Mouse (Mus musculus) adrenal gland, adult 8-10 months (tissue): ENCODE results near the gene Cep131. TPM values are rescaled to one million over a fixed set of nuclear protein-coding genes. Genes with fewer than 3 reads are reported as not detected.
A peak's percentile ranks its signal among the peaks of the same experiment; 100 is the strongest.

ENCODE experiments used
- DNase-seq: peaks from one replicate; pipeline ENCODE4 v3.0.0; 2022
- total RNA-seq, 4 experiments: library from RNA; stranded (reverse); gene quantifications; 2 replicates each; pipeline ENCODE4 v1.2.4; 2022

Cep131 gene
- total RNA-seq, 4 experiments from 2014 or later, result 42.9 to 315 (median 94.5) TPM

DNA sequence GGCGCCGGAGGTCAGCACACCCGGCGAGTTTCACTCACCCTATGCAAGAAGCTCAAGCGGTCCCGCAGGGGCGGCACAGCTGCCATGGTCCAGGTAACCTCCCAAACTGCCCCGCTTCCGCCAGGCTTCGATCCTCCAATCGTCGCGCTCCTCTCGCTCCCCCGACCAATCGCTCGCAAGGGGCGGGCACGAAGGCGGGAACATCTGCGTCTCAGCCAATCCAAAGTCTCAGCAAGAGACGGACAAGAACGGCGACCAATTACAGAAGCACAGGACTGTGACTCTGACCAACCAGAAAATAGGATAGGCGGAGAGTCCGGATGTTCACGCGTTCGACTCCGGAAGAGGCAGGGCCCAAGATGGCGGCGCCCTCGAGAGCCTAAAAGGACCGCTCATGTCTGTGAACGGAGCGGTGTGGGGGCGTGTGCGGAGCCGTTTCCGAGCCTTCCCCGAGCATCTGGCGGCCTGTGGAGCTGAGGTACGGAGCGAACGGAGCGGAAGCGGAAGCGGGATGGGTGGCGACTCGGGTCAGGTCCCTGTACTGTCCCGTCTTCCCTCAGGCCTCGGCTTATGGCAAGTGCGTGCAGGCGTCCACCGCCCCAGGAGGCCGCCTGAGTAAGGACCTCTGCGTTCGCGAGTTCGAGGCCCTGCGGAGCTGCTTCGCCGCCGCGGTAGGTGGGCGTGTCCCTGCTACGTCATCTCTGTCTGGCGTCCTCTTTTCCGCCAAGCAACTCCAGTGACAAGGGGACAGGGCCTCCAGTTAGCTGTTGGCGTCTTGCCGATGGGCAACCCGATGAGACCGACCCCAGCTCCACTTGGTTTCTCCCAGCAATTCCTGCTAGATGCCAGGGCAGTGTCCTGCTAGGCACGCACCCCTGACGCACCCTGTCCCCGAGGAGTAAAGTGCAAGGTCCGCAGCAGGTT is 12.2 kb upstream of the Cep131 start, which contains the start of the genes Tepsin and Ndufaf8:
TSS of gene Tepsin (minus strand) at position 144 of the 924 bp plus-strand sequence.
TSS of gene Ndufaf8 (plus strand) at position 341 of the 924 bp plus-strand sequence.
- peak; percentile 99 for DNase-seq

DNA sequence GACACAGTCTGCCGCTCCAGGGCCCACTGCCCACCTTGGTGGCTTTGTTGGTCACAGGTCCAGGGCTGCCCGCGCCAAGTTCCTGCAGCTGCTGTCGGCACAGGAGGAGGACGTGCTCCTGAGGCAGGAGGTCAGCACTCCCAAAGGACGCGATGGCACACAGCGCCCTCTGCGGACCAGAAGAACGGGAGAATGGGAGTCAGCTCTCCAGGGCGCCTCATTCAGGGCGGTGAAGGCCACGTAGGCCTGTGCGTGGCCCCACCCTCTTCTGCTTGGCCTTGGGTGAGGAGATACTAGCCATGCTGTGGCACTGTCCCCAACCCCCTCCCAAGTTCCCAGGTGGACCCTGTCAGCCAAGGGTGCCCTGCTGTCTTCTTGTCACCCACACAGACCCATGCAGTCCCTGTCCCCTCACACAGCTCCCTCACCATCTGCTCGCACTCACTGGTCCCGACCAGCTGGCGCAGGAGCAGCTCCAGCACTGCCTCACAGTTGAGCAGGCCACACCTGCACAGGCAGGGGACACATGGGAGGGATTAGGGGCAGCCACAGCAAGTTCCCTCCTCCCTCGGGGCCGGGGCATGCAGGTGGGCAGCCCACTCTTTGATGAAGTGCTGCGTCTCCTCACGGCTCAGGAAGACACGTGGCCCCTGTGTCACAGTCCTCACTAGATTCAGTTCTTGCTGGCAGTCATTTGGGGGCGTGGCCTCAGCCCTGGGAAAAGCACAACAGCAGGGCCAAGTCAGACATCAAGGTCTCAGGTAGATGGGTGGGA is 6.4 kb upstream of the Cep131 start:
- peak; percentile 77 for DNase-seq

DNA sequence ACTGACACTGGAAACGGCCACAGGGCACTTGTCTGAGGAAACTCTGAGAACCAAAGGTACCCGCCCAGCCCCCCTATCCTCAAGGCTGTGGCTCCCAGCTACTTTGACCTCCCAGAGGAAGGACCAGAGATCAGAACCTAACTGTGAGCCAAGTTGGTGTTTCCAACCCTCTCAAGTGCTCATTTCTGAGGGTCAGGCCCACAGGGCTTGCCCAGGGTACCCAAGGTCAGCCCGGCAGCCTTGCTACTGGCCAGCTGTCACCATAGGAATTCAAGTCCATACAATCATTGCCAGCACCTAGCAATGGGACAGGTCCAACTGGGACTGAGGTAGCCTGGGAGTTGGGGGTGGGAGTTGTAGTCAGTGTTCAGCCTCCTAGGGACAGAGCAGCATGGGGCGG is 4.0 kb upstream of the Cep131 start:
- no peak for DNase-seq

DNA sequence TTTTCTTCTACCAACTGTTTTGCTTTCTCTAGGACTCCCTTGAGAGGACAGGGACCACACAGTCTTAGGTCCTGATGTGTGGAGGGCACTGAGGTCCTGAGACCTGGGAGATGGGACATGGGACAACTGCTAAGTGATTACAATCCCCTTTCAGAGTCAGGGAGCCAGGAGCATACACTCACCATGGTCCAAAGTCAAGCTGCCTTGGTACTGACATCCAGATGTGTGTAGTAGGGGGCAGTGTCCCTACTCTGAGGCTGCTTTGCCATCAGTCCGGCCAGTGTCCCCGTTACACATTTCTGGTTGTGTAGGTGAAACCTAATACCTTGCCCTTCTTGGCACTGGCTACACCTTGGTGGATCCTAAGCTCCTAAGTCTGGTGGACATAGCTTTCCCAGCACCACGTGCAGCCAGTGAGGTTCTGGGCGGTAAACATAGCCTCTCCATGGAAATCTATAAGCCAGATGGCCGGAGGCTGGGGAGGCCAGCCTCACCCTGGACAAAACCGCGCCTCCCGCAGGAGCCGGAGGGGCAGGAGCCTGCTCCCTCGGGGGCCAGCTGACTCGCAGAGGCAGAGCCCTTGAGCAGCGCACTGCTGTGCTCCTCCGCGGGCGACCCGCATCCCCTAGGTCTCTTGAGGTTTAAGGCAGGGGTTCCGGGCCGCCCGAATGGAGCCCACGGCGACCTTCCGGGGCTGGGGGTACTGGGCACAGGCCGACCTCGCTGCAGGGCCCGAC is 568 bp downstream of the Cep131 start:
- no peak for DNase-seq

DNA sequence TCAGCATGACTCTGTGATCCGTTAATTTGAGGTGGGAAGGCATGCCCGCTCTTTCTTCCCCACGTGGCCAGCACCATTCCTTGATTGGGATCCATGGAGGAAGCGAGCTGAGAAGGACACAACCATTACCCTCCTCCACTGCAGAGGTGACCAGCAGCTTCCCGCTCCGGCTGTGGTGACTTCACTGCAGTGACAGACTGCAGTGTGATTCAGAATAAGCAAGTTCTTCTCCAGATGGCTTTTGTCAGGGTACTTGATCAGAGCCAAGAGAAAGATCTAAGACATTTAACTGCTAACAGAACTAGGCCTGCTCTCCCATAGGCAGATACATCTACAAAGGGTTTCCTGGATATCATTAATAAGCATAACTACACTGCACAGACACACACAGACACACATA is 6.3 kb downstream of the Cep131 start:
- DNase-seq, result no peak

DNA sequence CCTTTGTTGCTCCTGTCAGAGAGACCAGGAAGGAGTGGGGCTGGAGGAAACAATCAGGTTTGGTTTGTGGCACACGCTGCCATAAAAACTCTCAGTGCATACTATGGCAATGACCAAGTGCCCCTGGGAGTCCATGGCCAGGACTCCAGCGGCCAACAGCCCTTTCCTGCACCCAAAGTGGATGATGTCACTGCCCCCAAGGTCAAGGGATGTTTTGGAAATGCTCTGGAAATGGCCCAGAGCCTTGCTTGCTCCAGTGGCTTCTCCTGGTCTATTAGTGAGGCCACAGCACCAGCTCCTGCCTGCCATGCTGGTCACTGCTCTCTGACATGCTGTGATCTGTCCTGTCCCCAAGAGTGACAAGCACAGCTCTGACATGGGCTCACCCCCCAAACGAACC is 10.4 kb downstream of the Cep131 start:
- peak; percentile 89 for DNase-seq

DNA sequence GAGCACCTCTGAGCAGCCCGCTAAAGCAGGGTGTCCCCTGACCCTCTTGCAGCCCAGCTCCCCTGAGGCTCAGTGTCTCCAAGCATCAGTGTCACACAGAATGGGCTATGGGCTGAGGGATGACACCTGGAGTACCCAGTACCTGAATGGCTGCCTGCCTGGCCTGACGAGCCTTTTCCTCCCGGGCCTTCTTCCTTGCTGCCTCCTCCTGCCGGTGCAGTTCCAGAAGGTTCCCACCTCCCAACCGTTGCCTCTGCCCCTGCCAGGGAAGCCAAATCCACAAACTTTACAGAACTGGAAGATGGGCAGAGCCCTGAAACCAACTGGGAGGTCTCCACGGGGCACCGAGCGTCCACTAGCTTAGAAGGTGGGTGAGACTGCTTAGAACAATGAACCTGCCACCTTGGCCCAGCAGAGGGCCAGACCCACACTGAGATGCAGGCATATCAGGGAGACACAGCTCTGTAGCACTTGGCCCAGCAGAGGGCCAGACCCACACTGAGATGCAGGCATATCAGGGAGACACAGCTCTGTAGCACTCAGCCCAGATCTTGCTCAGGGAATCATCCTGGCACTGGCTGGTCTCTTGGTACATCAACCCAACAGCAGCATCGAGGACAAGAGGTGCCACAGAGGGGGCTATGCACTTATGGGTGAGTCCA is 13.5 kb downstream of the Cep131 start:
- DNase-seq, result no peak

DNA sequence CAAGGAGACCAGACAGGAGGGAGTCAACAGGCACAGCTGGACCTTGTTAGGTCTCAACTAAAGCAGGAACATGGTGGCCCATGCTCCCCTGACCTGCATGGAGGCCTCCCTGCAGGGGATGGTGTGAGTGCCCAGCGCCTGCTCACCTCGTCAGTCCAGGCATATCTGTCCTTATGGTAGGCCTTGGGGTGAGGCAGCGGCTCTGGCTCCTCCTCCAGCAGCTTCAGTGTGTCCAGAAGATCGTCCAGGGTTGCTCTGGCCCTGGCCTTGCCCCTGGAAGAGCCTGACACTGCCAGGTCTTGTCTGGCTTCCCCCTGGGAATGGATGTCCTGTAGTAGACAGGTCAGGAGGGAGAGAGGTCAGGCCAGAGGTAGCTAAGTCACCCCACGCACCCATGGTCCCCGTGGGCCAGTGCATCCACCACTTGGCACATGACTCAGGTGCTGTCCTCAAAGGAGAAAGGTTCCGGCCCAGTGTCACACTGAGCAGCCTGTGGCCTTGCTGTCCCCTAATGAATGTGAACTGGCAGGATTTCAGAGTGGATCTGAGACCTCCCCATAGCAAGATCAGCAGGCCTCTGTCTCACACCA is 14.8 kb downstream of the Cep131 start:
- peak; percentile 85 for DNase-seq

DNA sequence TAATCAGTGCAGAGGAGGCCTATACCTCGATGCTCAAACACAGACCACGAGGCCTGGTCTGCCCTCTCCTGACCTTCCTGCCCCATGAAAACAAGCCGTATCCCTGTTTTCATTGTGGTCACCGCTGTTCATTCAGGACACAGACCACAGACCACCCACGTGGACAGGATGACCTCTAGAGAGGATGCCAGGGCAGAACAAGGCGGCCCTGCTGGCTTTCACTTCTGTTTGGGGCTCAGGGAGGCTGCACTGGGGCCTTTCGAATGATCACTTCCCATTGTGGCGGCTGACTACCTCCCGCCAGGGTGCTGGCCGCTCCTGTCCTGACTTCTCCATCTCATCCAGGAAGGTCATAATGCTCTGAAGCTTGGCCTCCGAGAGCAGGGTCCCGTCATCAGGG is 15.6 kb downstream of the Cep131 start:
- no peak for DNase-seq

DNA sequence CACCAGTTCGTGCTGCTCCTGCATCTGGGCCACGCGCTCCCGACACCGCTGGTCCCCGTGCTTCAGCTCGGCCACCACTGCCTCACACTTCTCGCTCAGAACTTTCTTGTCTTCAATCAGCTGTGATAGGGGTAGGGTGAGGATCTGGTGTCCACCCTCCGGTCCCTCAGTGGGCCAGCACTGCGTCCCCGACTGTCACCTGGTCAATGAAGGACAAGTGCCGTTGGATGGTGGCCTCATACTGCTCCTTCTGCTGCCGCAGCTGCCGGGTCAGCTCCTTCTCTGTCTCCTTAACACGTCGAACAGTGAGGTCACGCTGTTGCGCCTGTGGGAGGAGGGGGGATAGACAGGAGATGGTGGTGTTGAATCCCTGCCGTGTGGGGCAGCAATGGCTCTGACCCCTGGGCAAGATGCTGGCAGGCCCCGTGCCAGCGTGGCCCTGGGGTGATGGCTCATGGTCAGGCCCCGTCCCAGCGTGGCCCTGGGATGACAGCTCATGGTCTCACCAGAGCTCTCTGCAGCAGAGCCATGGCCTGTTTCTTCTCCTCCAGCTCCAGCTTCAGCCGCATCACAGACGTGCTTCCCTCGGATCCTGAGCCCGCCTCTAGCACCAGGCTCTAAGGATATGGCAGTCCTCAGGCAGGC is 16.2 kb downstream of the Cep131 start:
- DNase-seq, result peak; percentile 81

DNA sequence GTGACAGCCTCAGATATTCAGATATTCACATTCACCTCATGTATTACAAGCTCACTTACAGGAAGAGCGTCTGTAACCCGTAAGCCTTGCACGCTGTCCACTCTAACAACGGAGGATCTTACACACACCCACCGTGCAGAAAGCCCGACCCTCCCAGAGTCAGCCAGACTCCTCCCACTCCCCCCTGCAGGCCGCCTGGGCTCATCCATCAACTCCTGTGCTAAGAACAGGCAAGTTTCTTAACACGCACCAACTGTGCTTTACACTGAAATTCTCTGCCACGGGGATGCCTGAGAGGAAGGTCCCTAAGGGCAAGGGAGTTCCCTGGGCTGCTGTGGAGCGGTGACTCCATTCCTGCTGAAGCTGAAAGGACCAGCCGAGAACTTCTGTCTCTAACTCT is 17.4 kb downstream of the Cep131 start:
- DNase-seq, result no peak

DNA sequence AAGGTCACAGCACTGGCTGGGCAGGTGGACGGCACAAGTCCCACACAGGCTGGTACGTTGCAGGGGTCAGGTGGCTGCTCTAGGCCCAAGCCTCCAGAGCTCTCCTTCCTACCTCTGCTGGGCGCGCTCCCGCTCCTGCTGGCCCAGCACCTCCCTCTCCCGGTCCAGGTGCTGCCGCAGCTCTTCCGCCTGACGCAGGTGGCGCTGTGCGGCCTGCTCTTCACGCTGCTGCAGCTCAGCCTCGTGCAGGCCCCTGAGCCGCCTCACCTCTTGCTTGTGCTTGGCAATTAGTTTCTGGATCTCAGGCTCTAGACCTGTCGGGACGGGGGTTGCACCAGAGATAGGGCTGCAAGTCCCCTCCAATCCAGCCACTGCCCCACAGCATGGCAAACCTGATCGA is 18.8 kb downstream of the Cep131 start:
- DNase-seq, result no peak

DNA sequence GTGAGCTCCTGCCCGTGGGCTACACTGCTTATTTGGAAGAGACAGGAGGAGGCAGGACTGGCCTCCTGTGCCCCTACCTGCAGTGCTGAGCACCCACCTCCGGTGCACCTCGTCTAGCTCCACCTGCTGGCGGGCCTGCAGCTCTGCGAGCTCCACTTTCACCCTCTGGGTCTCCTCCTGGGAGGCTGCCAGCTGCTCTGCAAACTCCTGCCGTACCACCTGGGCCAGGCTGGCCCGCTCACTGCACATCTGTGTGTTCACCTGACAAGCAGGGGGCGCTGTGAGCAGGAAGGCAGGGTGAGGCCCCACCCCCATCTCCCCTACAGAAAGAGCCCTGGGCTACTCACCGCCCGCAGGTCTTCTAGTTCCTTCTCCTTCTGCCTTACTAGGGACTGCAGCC is 21.3 kb downstream of the Cep131 start:
- DNase-seq, result no peak

DNA sequence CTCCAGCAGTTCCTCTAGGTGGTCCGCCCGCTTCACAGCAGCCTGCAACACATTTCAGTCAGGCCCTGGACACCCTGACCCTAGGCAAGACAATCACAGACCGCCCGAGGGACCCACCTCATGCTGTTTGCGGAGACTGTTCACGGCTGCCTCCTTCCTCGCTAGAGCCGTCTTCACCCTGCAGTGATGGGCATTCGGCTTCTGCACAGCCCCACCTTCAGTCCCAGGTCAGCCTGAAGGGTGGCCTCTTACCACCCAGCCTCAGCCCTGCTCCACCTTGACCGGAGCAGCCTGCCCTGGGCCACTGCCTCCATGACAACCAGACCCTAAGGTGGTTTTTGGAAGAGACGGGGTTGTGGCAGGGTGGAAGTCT is 22.0 kb downstream of the Cep131 start:
- DNase-seq, result no peak

DNA sequence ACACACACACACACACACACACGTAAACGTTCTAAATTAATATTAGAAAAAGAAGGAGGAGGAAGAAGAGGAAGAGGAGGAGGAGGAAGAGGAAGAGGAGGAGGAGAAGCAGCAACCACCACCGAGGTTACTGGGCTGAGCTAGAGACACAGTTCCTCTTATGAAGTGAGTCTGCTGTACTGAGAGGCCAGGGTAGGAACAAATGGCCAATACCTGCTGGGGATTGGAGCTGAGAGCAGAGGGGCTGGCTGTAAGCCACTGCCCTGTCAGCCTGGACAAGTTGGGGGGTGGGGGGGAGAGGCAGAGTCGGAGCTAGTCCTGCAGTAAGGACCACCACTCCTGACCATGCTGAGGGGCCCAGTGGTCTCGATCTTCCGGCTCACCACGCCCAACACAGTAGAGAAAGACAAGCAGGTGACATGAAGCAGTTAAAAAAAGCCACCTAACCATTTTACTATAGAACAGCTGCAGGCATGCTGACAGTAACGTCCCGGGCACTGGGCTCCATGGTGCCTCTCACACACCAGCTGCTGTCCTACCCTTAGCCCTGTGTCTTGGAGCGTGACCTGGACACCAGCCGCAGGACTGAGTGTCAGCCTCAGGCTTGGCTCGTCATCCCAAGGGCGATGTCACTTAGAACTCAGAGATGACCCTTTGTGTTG is 22.5 kb downstream of the Cep131 start:
- DNase-seq, result no peak

DNA sequence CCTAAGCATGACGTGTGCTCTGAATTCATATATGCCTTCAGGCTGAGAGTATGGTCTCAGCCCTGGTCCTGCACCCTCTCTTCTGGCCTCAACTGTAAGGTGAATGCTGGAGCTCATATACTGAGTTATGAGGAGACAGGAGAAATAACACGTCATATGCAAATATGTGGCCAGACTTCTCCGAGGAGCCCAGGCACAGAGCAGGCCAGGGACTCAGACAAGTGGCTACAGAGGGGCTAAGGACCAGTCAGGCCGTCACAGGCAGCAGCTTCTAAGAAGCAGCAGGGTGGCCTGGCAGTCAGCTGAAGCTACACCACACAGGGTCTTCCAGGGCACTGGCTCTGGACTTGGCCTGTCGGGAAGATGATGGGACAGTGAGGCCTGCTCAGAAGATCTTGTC is 23.3 kb downstream of the Cep131 start:
- DNase-seq, result no peak

DNA sequence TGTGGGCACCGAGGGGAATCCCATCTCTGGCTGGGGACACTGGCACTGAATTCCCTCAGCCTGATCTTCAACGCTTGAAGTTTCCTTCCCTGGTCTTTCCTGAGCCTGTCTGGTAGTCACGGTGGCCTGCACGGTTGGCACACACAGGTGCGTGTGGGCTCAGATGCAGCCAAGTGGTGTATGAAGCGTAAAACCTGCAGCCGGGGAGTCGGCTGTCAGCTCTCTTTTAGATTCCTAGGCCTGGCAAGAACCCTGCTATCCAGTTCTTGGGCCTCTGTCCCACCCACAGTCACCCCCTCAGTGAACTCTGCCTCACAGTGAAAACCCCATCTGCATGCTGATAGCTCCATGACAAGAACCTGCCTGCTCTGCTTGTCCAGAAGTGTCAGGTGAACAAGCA is 26.0 kb downstream of the Cep131 start:
- DNase-seq, result no peak

DNA sequence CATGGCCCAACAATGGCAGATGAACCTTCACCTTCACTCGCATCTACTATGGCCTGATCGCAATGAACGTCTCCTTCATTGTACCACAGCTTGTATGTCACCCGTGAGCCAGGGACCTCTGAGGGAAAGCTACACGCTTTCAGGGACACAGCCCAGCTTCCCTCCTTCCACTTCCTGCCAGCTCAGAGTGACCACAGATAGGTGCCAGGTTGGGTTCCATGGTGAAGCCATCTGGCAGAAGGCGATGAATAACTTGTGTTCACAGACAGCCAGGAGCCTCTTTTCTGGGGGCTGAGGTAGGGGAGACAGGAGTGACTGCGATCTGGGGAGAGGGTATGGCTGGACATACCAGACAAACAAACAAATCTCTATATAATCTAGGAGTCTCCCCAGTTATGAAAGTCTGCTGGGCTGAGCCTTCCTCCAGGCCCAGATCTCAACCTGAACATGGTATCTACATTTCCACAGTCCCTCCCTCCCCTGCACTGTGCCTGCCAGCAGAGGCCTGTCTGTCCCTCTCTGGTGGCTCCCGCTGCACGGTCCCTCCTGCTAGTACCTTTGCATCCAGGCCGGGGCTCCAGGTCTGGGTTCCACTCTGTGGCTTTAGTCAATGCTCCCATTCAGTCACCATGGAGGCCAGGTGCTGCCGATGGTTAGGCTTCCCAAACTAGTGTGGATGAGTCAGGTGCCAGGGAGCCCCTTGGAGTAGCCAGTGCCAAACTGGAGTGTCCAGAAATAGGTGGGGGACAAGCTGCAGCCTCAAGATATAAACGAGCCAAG is 30.5 kb downstream of the Cep131 start:
- no peak for DNase-seq

DNA sequence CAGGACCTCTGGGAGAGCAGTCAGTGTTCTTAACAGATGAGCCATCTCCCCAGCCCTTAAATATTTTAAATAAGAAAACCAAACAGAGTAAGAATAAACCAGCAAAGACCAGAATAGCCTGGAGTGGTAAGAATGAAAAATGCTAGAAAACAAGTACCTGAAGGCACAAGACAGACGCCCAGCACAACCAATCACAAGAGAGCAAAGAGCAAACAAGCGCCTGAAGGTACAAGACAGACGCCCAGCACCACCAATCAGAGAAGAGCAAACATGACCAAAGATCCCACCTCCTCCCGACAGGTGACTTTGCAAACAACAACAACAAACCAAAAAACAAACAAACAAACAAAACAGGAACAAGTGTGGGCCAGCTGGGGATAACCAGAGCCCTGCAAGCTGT is 32.8 kb downstream of the Cep131 start:
- DNase-seq, result no peak

DNA sequence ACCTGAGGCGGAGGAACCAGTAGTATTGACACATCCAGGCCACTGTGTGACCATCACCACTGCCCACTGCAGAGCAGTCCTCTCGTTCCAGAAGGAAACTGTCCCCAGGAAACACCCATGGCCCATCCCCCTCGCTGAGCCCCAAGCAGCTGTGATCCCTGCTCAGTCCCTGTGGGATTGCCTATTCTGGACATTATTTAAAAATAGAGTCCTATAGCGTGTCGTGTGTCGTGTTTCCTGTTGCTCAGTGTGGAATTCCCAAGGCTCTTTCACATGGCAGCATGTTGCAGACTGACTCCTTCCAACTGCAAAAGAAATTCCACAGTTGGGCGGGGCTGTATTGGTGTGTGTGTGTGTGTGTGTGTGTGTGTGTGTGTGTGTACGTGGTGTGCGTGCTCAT is 34.4 kb downstream of the Cep131 start:
- no peak for DNase-seq
